Mouse (Mus musculus) cerebellum, adult 9-11 months (tissue): ENCODE results near the gene Phactr3.

Source experiments
- DNase-seq: peaks from one replicate; pipeline ENCODE4 v3.0.0; 2022

Phactr3 gene

DNA sequence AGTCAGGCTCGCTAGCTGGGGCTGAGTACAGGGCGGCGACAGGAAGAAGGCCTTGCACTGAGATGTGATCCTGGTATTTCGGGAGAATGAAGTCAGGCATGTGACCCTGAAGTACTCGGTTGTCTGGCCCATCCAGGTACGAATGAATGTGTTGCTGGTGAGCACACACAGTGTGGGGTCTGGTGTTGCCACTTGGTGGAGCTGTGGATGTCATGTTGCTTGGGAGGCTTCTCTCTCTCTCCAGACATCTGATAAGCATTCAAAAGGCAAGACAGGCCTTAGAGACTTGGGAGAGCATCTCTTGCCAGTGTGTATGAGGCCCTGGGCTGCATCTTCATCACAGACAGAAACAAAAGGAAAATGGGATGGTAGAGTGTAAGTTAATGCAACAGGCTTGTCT lies 77.3 kb downstream of the Phactr3 start:
- no peak for DNase-seq

DNA sequence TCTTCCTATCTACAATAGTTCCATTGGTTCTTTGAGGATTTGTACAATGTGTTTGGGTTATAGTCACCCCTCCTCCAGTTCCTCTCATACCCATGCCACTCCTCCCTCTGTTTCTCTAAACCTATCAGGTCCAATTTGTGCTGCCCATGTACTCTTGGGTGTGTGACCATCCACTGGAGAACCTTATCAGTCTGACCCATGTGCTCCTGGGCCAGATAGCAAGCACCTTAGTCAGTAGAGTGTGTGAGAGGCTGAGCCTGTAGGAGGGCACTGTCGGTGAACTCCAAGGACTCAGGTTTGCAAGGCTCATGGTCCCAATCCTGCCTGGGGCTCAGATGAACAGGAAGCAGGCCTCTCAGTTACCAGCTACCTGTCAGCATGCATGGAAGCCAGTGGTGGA lies 78.8 kb downstream of the Phactr3 start:
- DNase-seq, result no peak

DNA sequence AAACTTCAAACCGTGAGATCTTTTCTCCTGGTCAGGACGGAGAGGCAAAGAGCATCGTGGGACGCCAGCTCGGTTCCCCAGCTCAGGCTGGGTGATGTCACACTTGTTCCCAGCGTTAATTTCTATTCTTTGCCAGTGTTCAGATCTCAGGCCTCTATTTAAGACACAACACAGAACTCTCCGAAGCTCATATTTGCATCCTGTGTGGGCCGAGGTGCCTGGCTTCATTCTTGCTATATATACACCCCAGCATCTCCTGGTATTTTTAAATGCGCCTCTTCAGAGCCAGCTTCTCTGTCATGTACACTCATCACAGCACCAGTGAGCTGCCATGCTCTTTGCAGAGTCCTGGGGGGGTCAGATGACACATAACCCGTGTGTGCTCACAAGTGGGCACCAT lies 85.7 kb downstream of the Phactr3 start:
- no peak for DNase-seq

GRCm38 (mm10) chr2:178208186-178208600 lies 89.4 kb downstream of the Phactr3 start:
- no peak for DNase-seq

DNA sequence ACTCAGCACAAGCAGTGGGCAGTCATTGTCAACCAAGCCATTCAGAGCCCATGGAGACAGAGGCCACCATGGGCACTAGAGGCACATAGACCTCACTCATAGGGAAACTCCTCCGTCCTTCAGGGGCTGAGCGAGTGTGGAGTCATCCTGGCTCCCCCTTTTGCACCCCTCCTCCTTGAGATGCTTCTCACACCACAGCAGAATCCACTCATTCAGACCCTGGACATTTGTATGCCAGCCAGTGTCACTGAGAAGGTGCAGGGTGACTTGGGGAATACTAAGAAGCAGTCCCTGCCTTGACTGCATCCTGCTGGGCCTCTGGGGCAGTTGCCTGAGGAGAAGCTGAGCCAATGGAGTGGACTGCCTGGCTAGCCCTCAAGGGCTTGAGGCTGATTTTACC lies 95.1 kb downstream of the Phactr3 start:
- no peak for DNase-seq

DNA sequence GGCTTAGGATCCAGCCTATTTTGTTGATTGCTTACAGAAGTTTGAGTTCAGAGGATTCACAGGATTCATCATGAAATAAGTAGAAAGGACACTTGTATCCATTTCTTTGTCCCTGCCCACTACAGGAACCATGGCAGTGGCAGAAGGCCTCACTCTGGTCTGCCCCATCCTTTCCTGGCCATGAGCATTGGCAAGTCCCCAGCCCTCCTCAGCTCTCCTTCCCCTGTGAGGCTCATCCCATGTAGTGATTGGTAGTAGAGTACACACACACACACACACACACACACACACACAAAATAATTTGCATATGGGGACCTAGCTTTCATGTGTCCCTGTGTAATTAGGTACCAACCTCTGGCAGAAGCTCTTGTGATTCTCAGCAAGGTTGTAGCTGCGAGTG lies 95.8 kb downstream of the Phactr3 start:
- no peak for DNase-seq

DNA sequence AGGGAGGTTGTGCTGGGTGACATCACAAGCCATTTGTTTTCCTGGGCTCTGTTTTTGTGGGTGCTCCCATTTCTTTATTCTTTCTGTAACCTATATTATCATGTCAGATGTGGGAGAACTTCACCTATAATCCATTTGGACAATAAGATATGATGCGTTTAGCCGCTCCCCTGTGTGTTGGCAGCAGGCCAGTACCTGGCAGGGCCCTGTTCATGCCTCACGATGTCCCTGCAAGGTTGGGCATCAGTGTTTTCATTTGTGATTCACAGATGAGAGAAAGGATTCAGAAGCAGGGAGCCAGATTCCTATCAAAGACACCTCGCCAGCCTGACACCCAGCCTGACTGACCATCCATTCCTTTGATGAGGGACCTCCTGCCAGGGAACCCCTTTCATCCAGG lies 99.7 kb downstream of the Phactr3 start:
- peak; percentile 59 for DNase-seq

- DNase-seq, result no peak
These were observed 100.8 kb downstream of the Phactr3 start for GRCm38 (mm10) chr2:178219454-178220147.

- no peak for DNase-seq
These were observed 101.5 kb downstream of the Phactr3 start for GRCm38 (mm10) chr2:178220148-178220717.

DNA sequence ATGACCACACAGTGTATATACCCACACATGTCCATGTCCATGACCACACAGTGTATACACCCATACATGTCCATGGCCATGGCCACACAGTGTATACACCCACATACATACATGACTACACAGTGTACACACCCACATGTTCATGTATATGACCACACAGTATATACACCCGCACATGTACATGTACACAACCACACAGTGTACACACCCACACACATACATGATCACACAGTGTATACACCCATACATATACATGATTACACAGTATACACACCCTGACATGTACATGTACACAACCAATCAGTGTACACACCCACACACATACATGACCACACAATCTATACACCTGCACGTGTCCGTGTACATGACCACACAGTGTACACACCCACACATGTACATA lies 102.2 kb downstream of the Phactr3 start:
- DNase-seq, result no peak

- DNase-seq, result no peak
These were observed 110.5 kb downstream of the Phactr3 start for GRCm38 (mm10) chr2:178229231-178229630.

- no peak for DNase-seq
These were observed 114.7 kb downstream of the Phactr3 start for GRCm38 (mm10) chr2:178233487-178233886.

- DNase-seq, result peak; percentile 78
These were observed 118.3 kb downstream of the Phactr3 start for GRCm38 (mm10) chr2:178237056-178237455.

GRCm38 (mm10) chr2:178238503-178238902 lies 119.7 kb downstream of the Phactr3 start:
- DNase-seq, result no peak

DNA sequence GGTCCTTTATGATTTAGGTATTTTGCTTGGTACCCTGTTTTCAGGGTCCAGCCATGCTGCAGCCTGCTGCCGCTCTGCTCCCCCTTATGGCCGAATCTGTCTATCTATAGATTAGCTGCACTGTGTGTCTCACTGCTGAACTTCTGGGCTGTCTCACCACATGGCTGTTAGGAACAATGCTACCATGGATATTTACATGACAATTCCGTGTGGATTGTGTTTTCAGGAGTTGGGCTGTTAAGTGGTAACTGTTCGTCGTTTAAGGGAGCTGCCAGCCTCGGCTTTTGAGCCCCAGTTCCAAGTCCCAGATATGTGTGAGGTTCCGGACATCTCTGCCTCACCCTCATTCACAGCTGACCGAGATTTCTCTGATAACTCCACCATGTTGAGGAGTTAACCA lies 122.1 kb downstream of the Phactr3 start:
- no peak for DNase-seq

DNA sequence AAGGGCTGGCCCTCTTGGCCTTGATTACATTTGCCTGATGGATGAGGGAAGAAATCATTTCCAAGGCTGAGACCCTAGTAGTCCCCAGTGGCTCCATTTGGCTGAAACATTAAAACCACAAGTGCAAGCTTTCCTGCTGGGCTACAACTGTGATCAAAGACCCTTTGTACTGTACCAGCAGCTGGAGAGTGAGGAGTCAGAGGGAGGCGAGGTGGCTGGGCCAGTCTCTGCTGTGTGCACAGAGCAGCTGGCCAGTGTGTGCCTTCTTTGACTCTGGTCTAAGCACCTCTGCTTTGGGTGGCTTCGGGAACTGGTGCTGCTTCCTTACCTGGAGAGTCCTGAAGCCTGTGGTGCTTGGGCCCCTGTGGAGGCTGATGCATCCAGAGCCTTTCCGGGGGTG lies 122.6 kb downstream of the Phactr3 start:
- no peak for DNase-seq

- no peak for DNase-seq
These were observed 124.2 kb downstream of the Phactr3 start for GRCm38 (mm10) chr2:178242996-178243395.

DNA sequence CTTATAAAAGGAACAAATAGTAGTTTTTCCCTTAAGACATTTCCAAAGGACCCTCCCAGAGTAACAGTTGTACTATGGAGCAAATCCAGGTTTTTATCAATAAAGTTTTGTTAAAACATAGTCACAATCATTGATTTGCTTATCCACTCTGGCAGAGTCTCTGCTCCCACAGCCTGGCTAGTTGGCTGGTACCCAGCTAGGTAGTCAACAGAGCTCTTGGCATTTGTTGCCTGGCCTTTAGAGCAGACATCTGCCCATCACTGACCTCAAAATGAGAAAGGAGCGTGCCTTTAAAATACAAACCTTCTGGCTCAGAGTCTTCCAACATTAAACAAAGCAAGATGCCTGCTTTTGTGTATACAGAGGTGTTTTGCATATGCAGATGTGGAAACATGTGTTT lies 126.1 kb downstream of the Phactr3 start:
- peak; percentile 77 for DNase-seq

DNA sequence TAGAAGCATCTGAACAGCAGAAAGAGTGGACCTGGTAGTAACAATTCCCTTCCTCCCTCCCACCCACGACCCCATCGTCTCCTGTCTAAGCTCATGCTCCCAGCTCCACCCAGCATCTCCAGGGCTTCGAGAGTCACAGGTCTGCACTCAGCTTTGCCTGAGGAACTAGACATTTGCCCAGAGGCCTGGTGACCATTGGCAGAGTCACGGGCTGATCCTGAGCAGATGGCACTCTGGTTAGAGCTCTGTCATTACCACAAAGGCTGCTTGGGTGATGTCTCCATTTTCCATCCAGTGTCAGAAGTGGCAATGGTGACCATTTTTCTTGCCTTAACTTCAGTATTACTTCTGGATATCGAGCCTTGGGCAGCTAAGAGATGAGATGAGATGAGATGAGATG lies 127.1 kb downstream of the Phactr3 start:
- peak; percentile 85 for DNase-seq

DNA sequence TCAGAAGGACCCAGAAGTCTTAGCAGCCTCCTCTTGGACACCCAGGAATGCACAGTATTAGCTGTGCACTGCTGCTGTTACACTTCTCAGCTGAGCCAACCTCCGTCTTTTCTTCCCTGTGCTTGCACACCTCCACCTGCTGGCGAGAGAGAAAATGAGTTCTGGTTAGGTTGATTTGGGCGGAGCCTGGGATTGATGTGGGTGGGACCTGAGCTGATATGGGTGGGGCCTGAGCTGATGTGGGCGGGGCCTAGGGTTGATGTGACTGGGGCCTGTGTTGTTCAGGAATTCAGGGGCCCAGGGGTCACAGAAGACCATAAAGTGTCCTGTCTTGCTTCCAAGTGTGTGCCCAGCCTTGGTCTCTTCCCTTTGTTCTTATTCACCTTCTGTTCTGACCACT lies 128.0 kb downstream of the Phactr3 start:
- peak; percentile 55 for DNase-seq

- no peak for DNase-seq
These were observed 128.5 kb downstream of the Phactr3 start for GRCm38 (mm10) chr2:178247274-178247673.

DNA sequence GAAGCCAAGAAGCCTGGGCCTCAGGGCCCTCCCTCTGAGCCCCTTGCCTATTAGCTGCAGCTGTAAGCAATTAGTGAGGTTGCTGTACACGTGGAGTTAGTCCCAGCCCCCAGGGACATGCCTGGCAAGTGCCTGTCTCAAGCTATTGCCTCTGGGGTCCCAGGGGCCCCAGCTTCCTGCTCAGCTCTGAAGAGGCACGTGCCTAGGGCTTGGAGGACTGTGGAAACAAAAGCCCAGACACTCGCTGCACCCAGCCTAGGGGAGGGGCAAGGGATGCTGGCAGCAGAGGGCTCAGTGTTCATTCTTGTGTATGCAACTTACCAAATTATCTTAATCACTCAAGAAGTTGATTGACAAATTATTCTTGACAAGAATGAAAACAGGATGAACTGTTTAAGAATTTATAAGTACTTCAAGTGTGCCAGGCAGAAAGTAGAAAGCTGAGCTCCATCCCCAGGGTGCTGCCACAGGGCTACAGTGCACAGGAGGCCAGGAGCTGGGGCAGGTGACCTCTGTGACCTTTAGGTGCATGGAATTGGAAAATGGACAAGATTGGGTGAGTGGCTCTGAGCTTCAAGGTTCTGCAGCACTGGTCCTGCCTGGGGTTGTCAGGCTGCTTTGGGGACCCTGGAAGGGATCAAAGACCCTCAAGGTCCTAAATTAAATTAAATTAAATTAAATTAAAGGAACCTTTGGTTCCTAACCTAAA lies 138.5 kb downstream of the Phactr3 start:
- DNase-seq, result no peak

DNA sequence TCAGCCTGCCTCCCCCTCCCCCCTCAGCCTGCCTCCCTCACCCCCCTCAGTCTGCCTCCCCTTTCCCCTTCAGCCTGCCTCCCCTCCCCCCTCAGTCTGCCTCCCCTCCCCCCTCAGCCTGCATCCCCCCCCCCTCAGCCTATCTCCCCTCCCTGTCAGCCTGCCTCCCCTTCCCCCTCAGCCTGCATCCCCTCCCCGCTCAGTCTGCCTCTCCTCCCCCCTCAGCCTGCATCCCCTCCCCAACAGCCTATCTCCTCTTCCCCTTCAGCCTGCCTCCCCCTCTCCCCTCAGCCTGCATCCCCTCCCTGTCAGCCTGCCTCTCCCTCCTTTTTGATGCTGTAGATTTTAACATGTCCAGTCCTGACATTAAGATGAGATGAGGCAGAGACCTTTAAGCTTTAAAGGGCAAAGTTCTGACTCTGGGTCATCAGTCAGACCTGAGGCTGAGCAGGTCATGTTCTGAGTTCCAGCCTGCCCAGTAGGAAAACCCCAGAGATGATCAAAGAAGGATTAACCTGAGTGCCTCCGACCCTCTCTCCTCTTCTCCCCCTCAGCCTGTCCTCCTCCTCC lies 139.3 kb downstream of the Phactr3 start:
- no peak for DNase-seq

- DNase-seq, result no peak
These were observed 144.3 kb downstream of the Phactr3 start for GRCm38 (mm10) chr2:178263055-178263454.
